Comparison of ENCODE assay signal across 18 mouse cellular contexts in the genomic region with DNA sequence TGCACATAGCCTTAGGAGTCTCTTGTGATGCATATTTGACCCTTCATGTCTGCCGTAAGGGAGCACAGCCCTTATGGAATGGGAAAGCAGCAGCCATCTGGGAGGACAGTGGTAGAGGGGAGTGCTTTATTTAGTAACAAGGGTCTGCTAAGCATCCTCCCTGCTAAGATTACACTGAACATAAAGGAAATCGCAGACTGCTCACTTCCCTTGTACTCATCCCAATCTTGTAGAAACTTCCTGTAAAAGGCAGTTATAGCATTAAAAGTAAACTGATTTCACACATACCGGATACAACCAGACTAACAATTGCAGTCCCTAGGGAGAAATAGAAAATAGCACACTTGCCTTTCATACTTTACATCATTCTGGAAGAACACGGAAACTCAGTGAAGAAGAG. TPM values are rescaled to one million over a fixed set of nuclear protein-coding genes. Genes with fewer than 3 reads are reported as not detected.
DNase-seq lines count a peak whose midpoint lies in the region; ATAC-seq lines count a peak whose summit lies in the region.
"Had no signal": no experiment of that assay in that cellular context is flagged by ENCODE, and none has a peak within 500 bp of the region (broad histone marks: within the 10 kb centered on the region; RNA-seq: fewer than 3 reads in every experiment).

No protein-coding gene starts in this region.

- peaks cover 11% of the 10 kb centered on the region; the same call in 1 of the 2 replicates for H3K4me1 ChIP-seq in heart, embryonic 11.5 days (ENCODE audit: control insufficient read depth, insufficient read depth, low read length)
- H3K4me1 ChIP-seq in lung, embryonic 15.5 days: peaks cover 12% of the 10 kb centered on the region
- H3K4me1 ChIP-seq: neural tube, embryonic 12.5 days had no signal

- ATAC-seq in heart, embryonic 11.5 days (replicated peaks; ENCODE audit: insufficient number of reproducible peaks, low FRiP score, low TSS enrichment): no peak; the same call in 1 of the 2 replicates
- ATAC-seq in lung, embryonic 15.5 days (ENCODE audit: borderline replicate concordance, extremely low read depth, low FRiP score, low TSS enrichment): peak; percentile 39; the same call in 1 of the 2 replicates
- ATAC-seq: activated CD4-positive, CD25-positive, alpha-beta regulatory T cell, adult 4 months; forebrain, embryonic 14.5 days; inflammation-experienced regulatory T-cells, adult 6 months had no signal

- DNase-seq in heart, adult 11 months: peak; percentile 91
- DNase-seq in kidney, adult 9 months: peak; percentile 37
- no peak for DNase-seq in kidney, adult 18-20 months
- DNase-seq in lung, postnatal 4 days: no peak
- DNase-seq in kidney, postnatal 14 days: peak; percentile 27
- no peak for DNase-seq in cerebellum, adult 8-10 months
- DNase-seq: adrenal gland, postnatal 25 days; cerebellum, adult 9-11 months; gastrocnemius, adult 2 months; right cerebral cortex, postnatal 4 days had no signal

- H3K27me3 ChIP-seq in heart, embryonic 11.5 days (ENCODE audit: control insufficient read depth, insufficient read depth, low read length): no peaks in the 10 kb centered on the region
- H3K27me3 ChIP-seq in lung, embryonic 15.5 days: no peaks in the 10 kb centered on the region
- H3K27me3 ChIP-seq: megakaryocyte, embryonic 14.5 days; neural tube, embryonic 12.5 days had no signal

- H3K9ac ChIP-seq in heart, embryonic 11.5 days (ENCODE audit: low read depth, low read length): no peak overlapping the region
- H3K9ac ChIP-seq in lung, embryonic 15.5 days: no peak overlapping the region
- H3K9ac ChIP-seq: neural tube, embryonic 12.5 days had no signal

- H3K9me3 ChIP-seq in heart, embryonic 11.5 days (replicated peaks; ENCODE audit: control insufficient read depth, low read length): no peaks in the 10 kb centered on the region
- no peaks in the 10 kb centered on the region for H3K9me3 ChIP-seq in lung, embryonic 15.5 days
- H3K9me3 ChIP-seq: neural tube, embryonic 12.5 days had no signal

- H3K4me3 ChIP-seq in heart, embryonic 11.5 days (ENCODE audit: low read depth, low read length): no peak overlapping the region
- H3K4me3 ChIP-seq in lung, embryonic 15.5 days: no peak overlapping the region
- H3K4me3 ChIP-seq: gastrocnemius, adult 2 months; megakaryocyte, embryonic 14.5 days; neural tube, embryonic 12.5 days had no signal

- H3K27ac ChIP-seq in heart, embryonic 11.5 days (ENCODE audit: low read depth, low read length): no peak overlapping the region
- peak overlapping the region; percentile 41; the same call in 1 of the 2 replicates for H3K27ac ChIP-seq in lung, embryonic 15.5 days
- H3K27ac ChIP-seq: gastrocnemius, adult 2 months; neural tube, embryonic 12.5 days had no signal

- H3K4me2 ChIP-seq in heart, embryonic 11.5 days: no peak overlapping the region
- no peak overlapping the region for H3K4me2 ChIP-seq in lung, embryonic 15.5 days
- H3K4me2 ChIP-seq: liver, embryonic 11.5 days; neural tube, embryonic 12.5 days had no signal

- WGBS in heart, embryonic 11.5 days (ENCODE audit: insufficient replicate concordance): 37% methylated on average over 4 of the region's 4 CpGs
- 48% methylated on average over 4 of the region's 4 CpGs for WGBS in lung, embryonic 15.5 days

- no peaks in the 10 kb centered on the region for H3K36me3 ChIP-seq in heart, embryonic 11.5 days (ENCODE audit: control insufficient read depth, insufficient read depth, low read length)
- H3K36me3 ChIP-seq in lung, embryonic 15.5 days: no peaks in the 10 kb centered on the region
- H3K36me3 ChIP-seq: neural tube, embryonic 12.5 days had no signal

RNA-seq across cellular contexts. Expression of a gene that starts 7.4 kb away (rescaled TPM):
- 9.8 and 10.9 TPM in 2 replicates for polyA plus RNA-seq in heart, embryonic 11.5 days (2014; fragmentation: Nextera tagmentation; extraction: Ambion mirVana)
- polyA plus RNA-seq in lung, embryonic 15.5 days (2015; fragmentation: Nextera tagmentation; extraction: Ambion mirVana): 18.4 and 20.6 TPM in 2 replicates

Comparison
In these comparisons a context has a peak if more than half of its experiments do, and no peak if none do; other contexts are left out.
1. DNase-seq: peak in heart, adult 11 months (single experiment), kidney, adult 9 months (single experiment) and kidney, postnatal 14 days (single experiment); none in kidney, adult 18-20 months (single experiment), lung, postnatal 4 days (0 of 2) and cerebellum, adult 8-10 months (single experiment).